Mouse (Mus musculus): ENCODE measurements around the gene Gm20547. TPM values are rescaled to one million over a fixed set of nuclear protein-coding genes. Genes with fewer than 3 reads are reported as not detected.
A peak's percentile ranks its signal among the peaks of the same experiment; 100 is the strongest.
"Not testable (repeated sequence)": the region's sequence is repeated elsewhere in the genome, so short reads cannot be mapped to it uniquely, and the experiment has no call there.

Gm20547 gene
- polyA plus RNA-seq, 1 experiment from 2014 or later = 0.18 TPM

- Histone ChIP-seq H3K27ac (no peak overlapping the region), H3K4me3 (no peak overlapping the region), H3K4me2 (no peak overlapping the region), H3K36me3 (replicated peaks) (peaks cover 35% of the 10 kb centered on the region), H3K9ac (no peak overlapping the region), H3K9me3 (no peaks in the 10 kb centered on the region), H3K4me1 (peaks cover 21% of the 10 kb centered on the region), H3K27me3 (replicated peaks) (no peaks in the 10 kb centered on the region)
- no peak for ATAC-seq (replicated peaks)
- 91% methylated on average over 9 of the region's 9 CpGs for WGBS
Measured at GRCm38 (mm10) chr17:34902895-34903294, 21.1 kb upstream of the Gm20547 start.

DNA sequence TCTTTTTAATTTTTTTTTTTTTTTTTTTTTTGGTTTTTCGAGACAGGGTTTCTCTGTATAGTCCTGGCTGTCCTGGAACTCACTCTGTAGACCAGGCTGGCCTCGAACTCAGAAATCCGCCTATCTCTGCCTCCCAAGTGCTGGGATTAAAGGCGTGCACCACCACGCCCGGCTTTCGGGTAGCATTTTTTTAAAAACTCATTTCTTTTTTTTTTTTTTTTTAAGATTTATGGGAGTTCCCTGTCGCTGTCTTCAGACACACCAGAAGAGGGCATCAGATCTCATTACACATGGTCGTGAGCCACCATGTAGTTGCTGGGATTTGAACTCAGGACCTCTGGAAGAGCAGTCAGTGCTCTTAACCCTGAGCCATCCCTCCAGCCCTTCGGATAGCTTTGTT is 20.1 kb upstream of the Gm20547 start:
- not testable (repeated sequence) for H3K9me3 ChIP-seq; ATAC-seq (replicated peaks); H3K4me3 ChIP-seq; H3K27me3 ChIP-seq (replicated peaks); H3K9ac ChIP-seq; H3K4me2 ChIP-seq; H3K27ac ChIP-seq
- 91% methylated on average over 9 of the region's 10 CpGs for WGBS
- Histone ChIP-seq H3K36me3 (replicated peaks) (peaks cover 25% of the 10 kb centered on the region), H3K4me1 (peaks cover 31% of the 10 kb centered on the region)

DNA sequence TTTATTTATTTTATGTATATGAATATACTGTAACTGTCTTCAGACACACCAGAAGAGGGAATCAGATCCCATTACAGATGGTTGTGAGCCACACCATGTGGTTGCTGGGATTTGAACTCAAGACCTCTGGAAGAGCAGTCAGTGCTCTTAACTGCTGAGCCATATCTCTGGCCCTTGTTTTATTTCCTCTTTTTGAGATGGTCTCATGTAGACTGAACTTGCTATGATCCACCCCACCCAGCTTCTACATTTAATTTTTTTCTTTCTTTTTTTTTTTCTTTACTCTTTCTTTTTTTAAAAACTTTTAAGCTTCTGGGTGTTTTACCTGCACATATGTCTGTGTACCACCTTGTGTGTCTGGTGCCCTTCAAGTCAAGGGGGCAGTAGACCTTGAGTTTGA is 19.0 kb upstream of the Gm20547 start:
- Histone ChIP-seq H3K36me3 (replicated peaks) (peaks cover 17% of the 10 kb centered on the region), H3K4me2 (peak overlapping the region; percentile 91; the same call in 1 of the 2 replicates), H3K4me3 (peak overlapping the region; percentile 93; the same call in 1 of the 2 replicates), H3K4me1 (peaks cover 42% of the 10 kb centered on the region)
- not testable (repeated sequence) for H3K9ac ChIP-seq; H3K9me3 ChIP-seq; ATAC-seq (replicated peaks); H3K27ac ChIP-seq; H3K27me3 ChIP-seq (replicated peaks)

- H3K4me1 ChIP-seq = peaks cover 48% of the 10 kb centered on the region
- peak overlapping the region; percentile 93 for H3K4me3 ChIP-seq
- H3K36me3 ChIP-seq (replicated peaks) = peaks cover 7% of the 10 kb centered on the region
- H3K4me2 ChIP-seq = peak overlapping the region; percentile 91
- H3K9ac ChIP-seq = peak overlapping the region; percentile 97
- no peaks in the 10 kb centered on the region for H3K9me3 ChIP-seq
- H3K27ac ChIP-seq = peak overlapping the region; percentile 97; the same call in 1 of the 2 replicates
- ATAC-seq (replicated peaks) = no peak
- 3% methylated on average over 5 of the region's 5 CpGs for WGBS
- H3K27me3 ChIP-seq (replicated peaks) = no peaks in the 10 kb centered on the region
Measured at GRCm38 (mm10) chr17:34899890-34900243, 18.0 kb upstream of the Gm20547 start.

GRCm38 (mm10) chr17:34899053-34899889 is 17.4 kb upstream of the Gm20547 start:
- Histone ChIP-seq H3K36me3 (replicated peaks) (0 out of 2 replicates have a peak, but pooled peaks cover 3% of the 10 kb centered on the region), H3K4me1 (peaks cover 48% of the 10 kb centered on the region), H3K9ac (peak overlapping the region; percentile 97), H3K27me3 (replicated peaks) (no peaks in the 10 kb centered on the region), H3K4me2 (peak overlapping the region; percentile 91), H3K4me3 (peak overlapping the region; percentile 93), H3K9me3 (no peaks in the 10 kb centered on the region), H3K27ac (peak overlapping the region; percentile 97)
- under 1% methylated on average over 36 of the region's 45 CpGs for WGBS
- ATAC-seq (replicated peaks) = no peak

DNA sequence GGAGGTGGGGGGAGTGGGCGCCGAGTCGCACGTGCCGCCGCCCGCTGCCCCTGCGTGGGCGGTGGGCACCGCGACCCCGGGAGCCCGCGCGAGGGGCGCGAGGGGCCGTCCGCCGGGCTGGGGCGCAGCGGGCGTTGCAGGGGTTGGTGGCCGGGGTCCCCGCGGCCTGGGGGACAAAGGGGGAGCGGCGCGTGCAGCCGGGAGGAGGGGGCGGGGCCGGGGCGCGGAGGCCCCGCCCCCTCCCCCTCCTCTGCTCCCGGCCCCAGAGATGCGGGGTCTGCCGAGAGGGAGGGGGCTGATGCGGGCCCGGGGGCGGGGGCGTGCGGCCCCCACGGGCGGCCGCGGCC is 16.8 kb upstream of the Gm20547 start:
- 7% methylated on average over 3 of the region's 47 CpGs for WGBS
- Histone ChIP-seq H3K27ac (peak overlapping the region; percentile 97), H3K27me3 (replicated peaks) (no peaks in the 10 kb centered on the region), H3K4me2 (peak overlapping the region; percentile 91), H3K36me3 (replicated peaks) (0 out of 2 replicates have a peak, but pooled peaks cover 3% of the 10 kb centered on the region), H3K9me3 (no peaks in the 10 kb centered on the region), H3K4me3 (peak overlapping the region; percentile 93), H3K9ac (peak overlapping the region; percentile 97), H3K4me1 (peaks cover 51% of the 10 kb centered on the region)
- ATAC-seq (replicated peaks) = no peak

DNA sequence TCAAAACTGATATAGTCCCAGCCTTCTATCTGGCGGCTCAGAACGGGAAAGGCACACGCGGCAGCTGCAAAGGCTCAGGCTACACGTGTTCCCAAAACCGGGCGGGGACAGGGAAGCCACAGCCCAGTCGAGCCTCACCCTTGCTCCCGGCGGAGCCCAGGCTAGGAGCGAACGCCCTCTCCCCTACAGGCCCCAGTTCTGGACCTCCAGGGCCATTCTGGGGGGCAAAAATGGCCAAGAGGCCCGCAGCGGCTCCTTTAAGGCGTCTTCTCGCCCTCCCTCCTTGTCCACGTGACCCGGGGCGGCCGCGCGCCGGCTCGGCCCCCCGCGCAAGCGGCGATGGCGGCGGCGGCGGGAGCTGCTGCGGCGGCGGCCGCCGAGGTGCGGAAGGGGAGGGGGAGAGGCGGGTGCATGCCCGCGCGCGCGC is 16.3 kb upstream of the Gm20547 start, which contains the start of the genes C2 and Ehmt2:
C2 (minus strand) TSS at position 106 of the 427 bp plus-strand sequence.
Ehmt2 (plus strand) TSS at position 310 of the 427 bp plus-strand sequence.
- Histone ChIP-seq H3K9me3 (no peaks in the 10 kb centered on the region), H3K27me3 (replicated peaks) (no peaks in the 10 kb centered on the region), H3K9ac (peak within 1 kb of the TSS; percentile 97), H3K4me3 (peak within 1 kb of the TSS; percentile 93), H3K36me3 (replicated peaks) (0 out of 2 replicates have a peak, but pooled peaks cover 3% of the 10 kb centered on the region), H3K4me1 (peaks cover 56% of the 10 kb centered on the region), H3K27ac (peak within 1 kb of the TSS; percentile 97), H3K4me2 (peak within 1 kb of the TSS; percentile 91)
- under 1% methylated on average over 22 of the region's 44 CpGs for WGBS
- peak; percentile 16 for ATAC-seq (replicated peaks)

- WGBS = 21% methylated on average over 10 of the region's 10 CpGs
- Histone ChIP-seq H3K36me3 (replicated peaks) (0 out of 2 replicates have a peak, but pooled peaks cover 3% of the 10 kb centered on the region), H3K27ac (peak overlapping the region; percentile 97), H3K27me3 (replicated peaks) (no peaks in the 10 kb centered on the region), H3K4me3 (peak overlapping the region; percentile 93), H3K9me3 (no peaks in the 10 kb centered on the region), H3K9ac (peak overlapping the region; percentile 97), H3K4me2 (peak overlapping the region; percentile 91), H3K4me1 (peaks cover 56% of the 10 kb centered on the region)
- ATAC-seq (replicated peaks) = no peak
Measured at GRCm38 (mm10) chr17:34897373-34898159, 15.7 kb upstream of the Gm20547 start.

DNA sequence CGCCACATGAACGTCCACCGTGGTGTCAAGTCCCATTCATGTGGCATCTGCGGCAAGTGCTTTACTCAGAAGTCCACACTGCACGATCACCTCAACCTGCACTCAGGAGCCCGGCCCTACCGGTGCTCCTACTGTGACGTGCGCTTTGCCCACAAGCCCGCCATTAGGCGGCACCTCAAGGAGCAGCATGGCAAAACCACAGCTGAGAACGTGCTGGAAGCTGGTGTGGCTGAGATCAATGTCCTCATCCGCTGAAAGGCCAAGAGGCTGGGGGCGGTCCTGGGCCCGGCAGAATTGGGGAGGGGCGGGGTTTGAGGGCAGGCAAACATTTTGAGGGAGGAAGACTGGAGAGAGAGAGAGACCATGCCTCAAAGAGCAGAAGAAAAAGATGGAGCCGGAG is 14.5 kb upstream of the Gm20547 start:
- Histone ChIP-seq H3K9ac (no peak overlapping the region), H3K9me3 (no peaks in the 10 kb centered on the region), H3K4me2 (peak overlapping the region; percentile 91), H3K27ac (peak overlapping the region; percentile 95), H3K36me3 (replicated peaks) (0 out of 2 replicates have a peak, but pooled peaks cover 3% of the 10 kb centered on the region), H3K4me3 (peak overlapping the region; percentile 81), H3K4me1 (peaks cover 56% of the 10 kb centered on the region), H3K27me3 (replicated peaks) (no peaks in the 10 kb centered on the region)
- ATAC-seq (replicated peaks) = no peak
- 81% methylated on average over 17 of the region's 17 CpGs for WGBS

GRCm38 (mm10) chr17:34895724-34896123 is 13.9 kb upstream of the Gm20547 start:
- 0 out of 2 replicates have a peak, but pooled peaks cover 3% of the 10 kb centered on the region for H3K36me3 ChIP-seq (replicated peaks)
- no peaks in the 10 kb centered on the region for H3K9me3 ChIP-seq
- peak overlapping the region; percentile 81 for H3K4me3 ChIP-seq
- H3K4me2 ChIP-seq = peak overlapping the region; percentile 91
- peaks cover 50% of the 10 kb centered on the region for H3K4me1 ChIP-seq
- 89% methylated on average over 15 of the region's 15 CpGs for WGBS
- no peak for ATAC-seq (replicated peaks)
- H3K27me3 ChIP-seq (replicated peaks) = no peaks in the 10 kb centered on the region
- peak overlapping the region; percentile 95 for H3K27ac ChIP-seq
- H3K9ac ChIP-seq = peak overlapping the region; percentile 92

DNA sequence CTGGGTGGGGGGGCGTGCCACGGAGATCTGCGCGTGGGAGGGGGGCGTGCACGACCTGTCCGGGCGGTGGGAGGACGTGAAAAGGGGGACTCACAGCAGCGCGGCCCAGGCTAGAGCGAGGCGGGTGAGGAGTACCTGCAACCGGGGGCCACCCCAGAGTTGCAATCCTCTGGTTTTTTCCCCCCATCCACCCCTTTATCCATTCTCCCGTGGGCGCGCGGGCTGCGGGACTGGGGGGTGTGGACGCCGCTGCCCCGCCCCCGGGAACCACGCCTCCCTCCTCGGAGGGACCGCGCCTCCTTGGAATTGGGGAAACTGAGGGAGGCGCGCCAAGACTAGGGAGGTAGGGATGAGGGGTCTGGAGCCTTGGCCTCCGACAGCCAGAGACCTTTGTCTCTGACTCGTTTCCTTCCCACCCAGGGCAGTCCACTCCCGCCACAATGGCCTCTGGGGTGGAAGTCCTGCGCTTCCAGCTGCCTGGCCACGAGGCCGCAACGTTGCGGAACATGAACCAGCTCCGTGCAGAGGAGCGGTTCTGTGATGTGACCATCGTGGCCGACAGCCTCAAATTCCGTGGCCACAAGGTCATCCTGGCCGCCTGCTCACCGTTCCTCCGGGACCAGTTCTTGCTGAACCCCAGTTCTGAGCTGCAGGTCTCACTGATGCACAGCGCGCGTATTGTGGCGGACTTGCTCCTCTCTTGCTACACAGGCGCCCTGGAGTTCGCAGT is 13.1 kb upstream of the Gm20547 start:
- ATAC-seq (replicated peaks) = peak; percentile 57
- Histone ChIP-seq H3K4me1 (peaks cover 42% of the 10 kb centered on the region), H3K9me3 (no peaks in the 10 kb centered on the region), H3K9ac (peak overlapping the region; percentile 92), H3K27ac (peak overlapping the region; percentile 95), H3K36me3 (replicated peaks) (0 out of 2 replicates have a peak, but pooled peaks cover 3% of the 10 kb centered on the region), H3K4me2 (peak overlapping the region; percentile 91), H3K27me3 (replicated peaks) (no peaks in the 10 kb centered on the region), H3K4me3 (peak overlapping the region; percentile 81)
- 4% methylated on average over 51 of the region's 51 CpGs for WGBS
